Comparison of ENCODE assay signal across 8 mouse cellular contexts in the genomic region with DNA sequence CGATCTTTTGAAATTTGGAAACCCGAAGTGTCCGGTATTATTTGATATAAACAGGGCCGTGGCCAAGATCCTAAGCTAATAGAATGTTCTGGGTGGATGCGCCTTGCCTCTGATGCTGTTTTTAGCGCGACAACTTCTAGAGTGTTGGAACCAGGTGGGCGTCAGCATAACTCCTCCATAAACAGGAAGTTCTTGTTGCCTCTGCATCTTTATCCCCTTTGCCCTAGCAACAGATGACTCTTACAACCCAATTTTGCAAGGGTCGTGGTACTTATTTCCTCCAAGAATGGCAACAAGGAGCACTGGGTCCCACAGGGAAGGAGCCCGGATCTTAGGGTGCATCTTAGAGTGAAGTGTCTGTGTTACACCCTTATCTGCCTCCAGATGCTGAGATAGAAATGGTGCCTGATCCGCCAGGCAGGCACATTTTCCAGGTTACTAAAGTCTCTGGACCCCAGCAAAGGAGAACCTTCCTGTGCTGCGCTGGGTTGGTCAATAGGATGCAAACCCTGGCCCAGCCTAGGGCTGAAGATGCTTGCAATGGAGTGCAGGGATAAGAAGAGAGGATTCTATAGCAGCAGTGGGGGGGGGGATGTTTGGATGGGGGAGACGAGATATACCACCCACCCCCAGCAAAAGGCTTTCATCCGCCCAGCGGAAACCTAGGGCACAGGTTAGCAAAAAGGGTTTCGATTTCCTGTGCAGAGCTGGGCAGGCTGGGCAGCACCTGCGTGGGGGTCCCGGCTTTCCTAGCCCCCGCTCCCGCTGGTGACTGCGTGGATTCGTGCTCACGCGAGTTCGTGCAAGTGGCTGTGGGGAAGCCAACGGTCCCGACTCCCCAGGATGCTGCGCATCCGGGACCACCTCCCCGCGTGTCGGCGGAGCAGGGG. TPM values are rescaled to one million over a fixed set of nuclear protein-coding genes. Genes with fewer than 3 reads are reported as not detected.
DNase-seq lines count a peak whose midpoint lies in the region; ATAC-seq and TF ChIP-seq lines count a peak whose summit lies in the region.

No protein-coding gene starts in this region.

- H3K9ac ChIP-seq in heart, embryonic 14.5 days (ENCODE audit: low read length): peak overlapping the region; percentile 74
- H3K9ac ChIP-seq in forebrain, postnatal 0 days: peak overlapping the region; percentile 80
- peak overlapping the region; percentile 22; the same call in 1 of the 2 replicates for H3K9ac ChIP-seq in liver, embryonic 13.5 days

- H3K27me3 ChIP-seq in heart, embryonic 14.5 days (ENCODE audit: control insufficient read depth, insufficient read depth, low read length): peaks cover 5% of the 10 kb centered on the region; the same call in 1 of the 2 replicates
- no peaks in the 10 kb centered on the region for H3K27me3 ChIP-seq in forebrain, postnatal 0 days (ENCODE audit: insufficient read depth, low read length)
- peaks cover 25% of the 10 kb centered on the region for H3K27me3 ChIP-seq in liver, embryonic 13.5 days
- peaks cover 17% of the 10 kb centered on the region; the same call in 1 of the 2 replicates for H3K27me3 ChIP-seq in small intestine, adult 2 months (ENCODE audit: control insufficient read depth, insufficient read depth, low read length)

- no peaks in the 10 kb centered on the region for H3K36me3 ChIP-seq in heart, embryonic 14.5 days (ENCODE audit: control insufficient read depth, insufficient read depth, low read length)
- no peaks in the 10 kb centered on the region for H3K36me3 ChIP-seq in forebrain, postnatal 0 days (ENCODE audit: insufficient read depth)
- no peaks in the 10 kb centered on the region for H3K36me3 ChIP-seq in liver, embryonic 13.5 days
- H3K36me3 ChIP-seq in small intestine, adult 2 months (ENCODE audit: control insufficient read depth, insufficient read depth, low read length): no peaks in the 10 kb centered on the region

- DNase-seq in heart, adult 9 months (ENCODE audit: low spot score in 2 of 2): no peak
- DNase-seq in MN1 (ENCODE audit: low spot score): peak; percentile 42
- peak; percentile 36 for DNase-seq in forebrain, postnatal 0 days
- DNase-seq in liver, embryonic 13.5 days: no peak
- no peak for DNase-seq in spleen, postnatal 4 days (ENCODE audit: low spot score in 2 of 2)
- DNase-seq in cerebellum, postnatal 4 days (ENCODE audit: low spot score in 2 of 2): no peak

- 0 out of 2 replicates have a peak, but pooled peaks cover 3% of the 10 kb centered on the region for H3K9me3 ChIP-seq in heart, embryonic 14.5 days (ENCODE audit: control insufficient read depth, low read length)
- H3K9me3 ChIP-seq in forebrain, postnatal 0 days (ENCODE audit: low read length): no peaks in the 10 kb centered on the region
- H3K9me3 ChIP-seq in liver, embryonic 13.5 days (replicated peaks): no peaks in the 10 kb centered on the region

- TF ChIP-seq POLR2A in small intestine, adult 2 months (IDR thresholded peaks at IDR 0.05; ENCODE audit: low read depth, low read length): no peak

- peak overlapping the region; percentile 52 to 72 for H3K4me3 ChIP-seq in heart, embryonic 14.5 days (ENCODE audit: control insufficient read depth in 1 of 2, insufficient read depth in 1 of 2, low read depth in 1 of 2, low read length in 2 of 2)
- peak overlapping the region; percentile 70 for H3K4me3 ChIP-seq in forebrain, postnatal 0 days (ENCODE audit: low read depth, low read length)
- peak overlapping the region; percentile 53 for H3K4me3 ChIP-seq in liver, embryonic 13.5 days (replicated peaks)
- H3K4me3 ChIP-seq in small intestine, adult 2 months (ENCODE audit: low read depth, low read length): peak overlapping the region; percentile 72

- TF ChIP-seq CTCF in forebrain, postnatal 0 days (IDR thresholded peaks at IDR 0.05; ENCODE audit: low read depth): no peak
- no peak for TF ChIP-seq CTCF in small intestine, adult 2 months (IDR thresholded peaks at IDR 0.05; ENCODE audit: extremely low read depth, insufficient read length, insufficient replicate concordance, low read depth, low read length)

- H3K4me2 ChIP-seq in heart, embryonic 14.5 days (ENCODE audit: low read length): peak overlapping the region; percentile 99
- peak overlapping the region; percentile 88 for H3K4me2 ChIP-seq in forebrain, postnatal 0 days (ENCODE audit: low read depth)
- H3K4me2 ChIP-seq in liver, embryonic 13.5 days: peak overlapping the region; percentile 72

- 19% methylated on average over 33 of the region's 33 CpGs for WGBS in heart, embryonic 14.5 days
- WGBS in forebrain, postnatal 0 days: 20% methylated on average over 33 of the region's 33 CpGs
- WGBS in liver, embryonic 13.5 days (ENCODE audit: insufficient replicate concordance): 18% methylated on average over 33 of the region's 33 CpGs
- WGBS in small intestine, adult 2 months: 20% methylated on average over 33 of the region's 33 CpGs

- ATAC-seq in heart, embryonic 14.5 days (ENCODE audit: insufficient number of reproducible peaks, insufficient read depth, low FRiP score, low read depth): no peak
- peak; percentile 42 for ATAC-seq in forebrain, postnatal 0 days
- no peak for ATAC-seq in liver, embryonic 13.5 days (ENCODE audit: low read depth)

- H3K4me1 ChIP-seq in heart, embryonic 14.5 days (ENCODE audit: control insufficient read depth in 2 of 2, insufficient read depth in 2 of 2, low read length in 2 of 2): peaks cover 0 to 2% of the 10 kb centered on the region in 2 experiments; a peak in 2 of 4 replicates
- no peaks in the 10 kb centered on the region for H3K4me1 ChIP-seq in forebrain, postnatal 0 days (ENCODE audit: insufficient read depth)
- peaks cover 7% of the 10 kb centered on the region; the same call in 1 of the 2 replicates for H3K4me1 ChIP-seq in liver, embryonic 13.5 days (replicated peaks)
- peaks cover 8% of the 10 kb centered on the region; the same call in 1 of the 2 replicates for H3K4me1 ChIP-seq in small intestine, adult 2 months (ENCODE audit: control insufficient read depth, insufficient read depth, insufficient read length, low read length)

- H3K27ac ChIP-seq in heart, embryonic 14.5 days (replicated peaks in 1 of 2; ENCODE audit: control insufficient read depth in 1 of 2, insufficient read depth in 1 of 2, low read depth in 2 of 2, low read length in 2 of 2): no peak overlapping the region
- peak overlapping the region; percentile 82 for H3K27ac ChIP-seq in forebrain, postnatal 0 days (ENCODE audit: low read depth, low read length)
- no peak overlapping the region for H3K27ac ChIP-seq in liver, embryonic 13.5 days
- no peak overlapping the region for H3K27ac ChIP-seq in small intestine, adult 2 months (ENCODE audit: insufficient read depth, low read depth, low read length)

RNA-seq across cellular contexts. Expression of a gene that starts 0.8 kb away (rescaled TPM):
- 0.49 and 0.54 TPM in 2 replicates for polyA plus RNA-seq in heart, embryonic 14.5 days (2014; fragmentation: Nextera tagmentation; extraction: Ambion mirVana)
- 21.8 and 24.9 TPM in 2 replicates for total RNA-seq in forebrain, postnatal 0 days (2014; rRNA removed)
- 3.6 and 8.4 TPM in 2 replicates for polyA plus RNA-seq in forebrain, postnatal 0 days (2015; fragmentation: Nextera tagmentation; extraction: Ambion mirVana)
- polyA plus RNA-seq in liver, embryonic 13.5 days (2015; fragmentation: Nextera tagmentation; extraction: Ambion mirVana): 0.12 and 0.16 TPM in 2 replicates
- 0.06 and 0.09 TPM in 2 replicates for polyA plus RNA-seq in small intestine, adult 2 months (2012; rRNA removed)

Comparison
In these comparisons a context has a peak if more than half of its experiments do, and no peak if none do; other contexts are left out.
1. H3K9ac ChIP-seq: peak in every context shown above with its lines; median percentile 80 in forebrain, postnatal 0 days; 74 in heart, embryonic 14.5 days; 22 in liver, embryonic 13.5 days.
2. DNase-seq: peak in MN1 (single experiment) and forebrain, postnatal 0 days (single experiment); none in heart, adult 9 months (0 of 2), liver, embryonic 13.5 days (single experiment), spleen, postnatal 4 days (0 of 2) and cerebellum, postnatal 4 days (0 of 2).
3. Peak in every context shown above with its lines, with median percentiles within 50 percentile points of each other: H3K4me2 ChIP-seq and H3K4me3 ChIP-seq.